Mouse (Mus musculus): ENCODE measurements around the gene Gm10337. TPM values are rescaled to one million over a fixed set of nuclear protein-coding genes. Genes with fewer than 3 reads are reported as not detected.

Gene Gm10337
- polyA plus RNA-seq (2014; fragmentation: Illumina TruSeq; extraction: RNeasy Lipid Tissue Mini Kit (QIAGEN cat#74804); ENCODE audit: low read depth, low replicate concordance) = not detected

DNA sequence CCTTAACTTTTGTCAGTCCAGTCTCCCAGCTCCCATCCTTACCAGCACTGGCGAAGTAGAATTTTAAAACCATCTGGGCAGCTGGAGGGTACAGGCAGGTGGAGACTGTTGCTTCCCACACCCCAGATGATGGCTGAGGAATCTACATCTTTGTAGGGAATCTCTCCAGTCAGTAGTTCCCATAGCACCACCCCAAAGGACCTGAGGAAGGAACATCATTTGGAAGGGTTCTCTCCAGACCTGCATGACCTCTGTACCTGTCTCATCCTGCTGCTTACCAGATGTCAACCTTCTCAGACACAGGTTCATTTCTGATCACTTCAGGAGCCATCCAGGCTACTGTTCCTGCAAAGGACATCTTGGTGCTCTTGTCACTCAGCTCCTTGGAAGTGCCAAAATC is at the start of gene Gm10337:
Gene Gm10337, plus strand, starts transcription at position 276 of the 400 bp plus-strand sequence.

DNA sequence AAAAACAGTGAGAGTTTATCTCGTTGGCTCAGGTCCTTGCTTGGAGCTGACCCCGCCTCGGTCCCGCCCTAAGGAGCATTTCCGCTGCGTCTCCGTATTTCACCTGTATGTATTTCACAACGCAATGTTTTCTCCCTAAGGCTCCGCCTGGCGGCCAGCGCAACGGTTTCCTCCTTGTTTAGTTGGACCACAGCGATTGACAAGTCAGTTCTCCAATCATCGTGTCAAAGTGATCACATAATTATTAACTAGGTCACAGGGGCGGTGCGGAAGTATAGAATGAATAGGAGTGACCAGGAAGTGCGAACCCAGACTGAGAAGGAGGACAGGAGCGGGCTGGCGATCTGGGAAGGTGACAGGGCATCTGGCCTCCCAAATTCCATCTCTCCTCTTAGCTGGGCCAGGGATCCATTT is 44.6 kb upstream of the Gm10337 start, which contains the start of gene Prr13:
Gene Prr13, plus strand, starts transcription at position 125 of the 414 bp plus-strand sequence.

DNA sequence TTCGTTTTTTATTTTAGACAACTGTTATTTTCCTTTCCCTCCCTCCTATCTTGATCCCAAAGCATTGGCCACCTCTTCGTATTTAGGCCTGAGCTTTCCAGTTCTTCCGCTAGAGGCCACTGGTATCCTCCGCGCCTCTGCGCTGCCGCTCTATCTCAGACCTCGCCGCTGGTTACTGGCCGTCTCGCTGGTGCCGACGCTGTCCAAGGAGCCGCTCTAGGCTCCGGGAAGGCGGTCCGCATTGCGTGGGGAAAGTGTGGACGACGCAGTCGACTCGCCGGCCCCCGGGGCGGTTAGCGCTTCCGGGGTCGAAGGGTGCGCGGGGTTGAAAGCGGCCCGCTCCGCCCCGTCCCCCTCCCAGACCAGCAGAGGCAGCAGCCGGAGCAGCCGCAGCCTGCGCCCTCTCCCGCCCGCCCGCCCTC is 33.3 kb upstream of the Gm10337 start, which contains the start of gene Pcbp2:
Gene Pcbp2, plus strand, starts transcription at position 357 of the 422 bp plus-strand sequence.

DNA sequence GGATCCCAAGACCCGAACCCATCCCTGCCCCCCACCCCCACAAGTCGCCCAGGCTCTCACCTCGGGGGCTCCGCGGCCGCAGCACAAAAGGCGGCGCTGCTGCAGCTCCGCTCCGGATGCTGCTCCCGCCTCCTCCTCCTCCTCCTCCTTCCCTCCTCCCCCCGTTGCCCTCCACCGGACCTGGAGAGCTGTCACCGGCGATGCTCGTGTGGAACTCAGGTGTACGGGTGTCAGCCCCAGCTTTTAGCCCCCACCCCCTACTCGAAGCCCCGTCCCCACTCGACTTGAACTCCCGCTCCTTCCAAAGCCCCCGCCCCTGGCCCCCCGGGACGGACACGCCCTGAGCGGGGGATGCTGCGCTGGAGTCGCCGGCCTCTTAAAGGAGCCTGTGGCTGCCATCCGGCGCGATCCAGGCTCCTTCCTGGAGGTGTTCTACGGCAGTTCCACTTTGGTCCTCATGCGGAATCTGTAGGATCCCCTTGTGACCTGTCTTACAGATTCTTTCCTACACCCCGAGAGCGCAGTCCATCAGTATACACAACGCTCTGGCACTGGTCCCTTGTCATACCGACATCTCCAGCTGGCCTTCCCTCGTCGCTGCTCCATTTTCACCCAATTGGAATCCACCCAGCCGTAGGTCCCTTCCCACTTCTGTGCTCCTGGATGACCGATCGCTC is 13.3 kb downstream of the Gm10337 start, which contains the start of gene Map3k12:
Gene Map3k12, minus strand, starts transcription at position 337 of the 677 bp plus-strand sequence.

DNA sequence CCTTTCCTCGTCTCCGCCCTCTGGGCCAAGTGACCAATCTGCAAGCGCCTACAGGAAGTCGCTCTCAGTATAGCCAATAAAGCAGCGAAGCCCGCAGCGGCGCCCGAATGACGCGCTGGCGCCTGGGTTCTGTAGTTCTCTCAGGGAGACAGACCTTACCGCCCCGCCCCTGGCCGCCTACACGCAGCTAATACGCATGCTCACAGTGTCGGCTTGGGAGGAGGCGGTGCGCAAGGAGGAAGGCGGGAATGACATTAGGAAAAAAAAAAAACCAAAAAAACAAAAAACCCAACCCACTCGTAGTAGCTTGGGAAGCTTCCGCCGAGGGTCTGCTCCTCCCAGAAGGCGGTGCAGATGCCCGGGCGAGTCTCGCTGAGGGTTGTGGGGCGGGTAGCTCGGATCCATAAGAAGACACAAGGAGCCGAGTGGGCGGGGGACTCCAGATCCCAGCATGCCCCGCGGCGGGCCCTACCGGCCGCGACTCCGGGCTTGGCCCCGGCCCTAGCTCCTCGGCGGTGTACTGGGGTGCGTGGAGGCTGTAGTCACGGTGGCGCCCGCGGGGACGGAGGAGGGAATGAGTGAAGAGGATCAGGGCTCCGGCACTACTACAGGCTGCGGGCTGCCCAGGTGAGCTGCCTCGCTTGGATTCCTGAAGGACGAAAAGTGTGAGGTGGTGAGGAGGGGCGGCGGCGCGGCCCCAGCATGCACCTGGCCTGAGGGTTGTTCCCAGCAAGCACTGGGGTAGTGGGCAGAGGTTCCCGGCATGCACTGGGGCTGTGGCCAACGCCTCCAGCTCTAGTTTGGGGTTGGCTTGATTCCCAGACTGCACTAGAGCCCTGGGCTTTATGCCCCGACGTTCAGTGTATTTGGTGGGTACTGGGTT is 14.7 kb downstream of the Gm10337 start, which contains the start of gene Tarbp2:
Gene Tarbp2, plus strand, starts transcription at position 217 of the 883 bp plus-strand sequence.

DNA sequence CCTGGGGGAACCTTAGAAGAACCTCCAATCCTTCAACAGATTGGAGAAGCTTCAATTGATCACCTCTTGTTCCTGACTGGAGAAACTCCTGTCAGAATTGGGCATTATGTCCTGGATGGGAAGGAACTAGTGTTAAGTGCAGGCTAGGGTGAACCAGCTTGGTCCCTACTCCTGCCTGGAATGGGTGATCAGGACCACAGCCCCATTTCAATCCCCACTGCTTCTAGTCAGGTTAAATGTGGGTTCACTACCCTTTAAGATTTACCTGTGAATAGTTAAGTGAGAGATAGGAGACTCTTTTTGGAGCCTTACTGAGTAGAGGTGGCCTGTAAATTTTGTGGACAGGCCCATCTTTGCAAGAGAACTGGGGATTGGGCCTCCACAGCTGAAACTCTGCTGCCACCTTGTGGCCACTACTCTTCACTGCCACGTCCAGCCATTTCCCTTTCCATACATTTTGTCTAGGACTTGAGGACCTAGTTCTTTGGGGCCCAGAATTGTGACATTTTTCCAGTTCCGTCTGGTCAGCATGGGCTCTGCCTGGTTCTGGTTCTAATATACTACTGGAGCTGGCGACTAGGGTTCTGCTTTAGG is 21.5 kb downstream of the Gm10337 start, which contains the start of gene Npff:
Gene Npff, minus strand, starts transcription at position 51 of the 594 bp plus-strand sequence.

Other genes with a start within 250 kb of the Gm10337 start
- 1.2 TPM for gene Rarg, start 246.2 kb upstream of the Gm10337 start, polyA plus RNA-seq (2014; fragmentation: Illumina TruSeq; extraction: RNeasy Lipid Tissue Mini Kit (QIAGEN cat#74804); ENCODE audit: low read depth, low replicate concordance)
- gene Gm9918, start 233.2 kb upstream of the Gm10337 start, polyA plus RNA-seq (2014; fragmentation: Illumina TruSeq; extraction: RNeasy Lipid Tissue Mini Kit (QIAGEN cat#74804); ENCODE audit: low read depth, low replicate concordance) = not detected
- gene Mfsd5, start 224.3 kb upstream of the Gm10337 start, polyA plus RNA-seq (2014; fragmentation: Illumina TruSeq; extraction: RNeasy Lipid Tissue Mini Kit (QIAGEN cat#74804); ENCODE audit: low read depth, low replicate concordance) = 0.20 TPM
- 5.2 TPM for gene Espl1, start 207.5 kb upstream of the Gm10337 start, polyA plus RNA-seq (2014; fragmentation: Illumina TruSeq; extraction: RNeasy Lipid Tissue Mini Kit (QIAGEN cat#74804); ENCODE audit: low read depth, low replicate concordance)
- 178 TPM for gene Pfdn5, start 177.6 kb upstream of the Gm10337 start, polyA plus RNA-seq (2014; fragmentation: Illumina TruSeq; extraction: RNeasy Lipid Tissue Mini Kit (QIAGEN cat#74804); ENCODE audit: low read depth, low replicate concordance)
- gene Myg1, start 172.0 kb upstream of the Gm10337 start, polyA plus RNA-seq (2014; fragmentation: Illumina TruSeq; extraction: RNeasy Lipid Tissue Mini Kit (QIAGEN cat#74804); ENCODE audit: low read depth, low replicate concordance) = 8.8 TPM
- 10.5 TPM for gene Aaas, start 153.0 kb upstream of the Gm10337 start, polyA plus RNA-seq (2014; fragmentation: Illumina TruSeq; extraction: RNeasy Lipid Tissue Mini Kit (QIAGEN cat#74804); ENCODE audit: low read depth, low replicate concordance)
- gene Sp7, start 136.5 kb upstream of the Gm10337 start, polyA plus RNA-seq (2014; fragmentation: Illumina TruSeq; extraction: RNeasy Lipid Tissue Mini Kit (QIAGEN cat#74804); ENCODE audit: low read depth, low replicate concordance) = 0.06 TPM
- gene Sp1, start 97.6 kb upstream of the Gm10337 start, polyA plus RNA-seq (2014; fragmentation: Illumina TruSeq; extraction: RNeasy Lipid Tissue Mini Kit (QIAGEN cat#74804); ENCODE audit: low read depth, low replicate concordance) = 42.2 TPM
- 3.7 TPM for gene Amhr2, start 58.4 kb upstream of the Gm10337 start, polyA plus RNA-seq (2014; fragmentation: Illumina TruSeq; extraction: RNeasy Lipid Tissue Mini Kit (QIAGEN cat#74804); ENCODE audit: low read depth, low replicate concordance)
- gene Prr13, start 44.7 kb upstream of the Gm10337 start, polyA plus RNA-seq (2014; fragmentation: Illumina TruSeq; extraction: RNeasy Lipid Tissue Mini Kit (QIAGEN cat#74804); ENCODE audit: low read depth, low replicate concordance) = 5.6 TPM
- gene Pcbp2, start 33.2 kb upstream of the Gm10337 start, polyA plus RNA-seq (2014; fragmentation: Illumina TruSeq; extraction: RNeasy Lipid Tissue Mini Kit (QIAGEN cat#74804); ENCODE audit: low read depth, low replicate concordance) = 1,121 TPM
- 1.4 TPM for gene Map3k12, start 13.3 kb downstream of the Gm10337 start, polyA plus RNA-seq (2014; fragmentation: Illumina TruSeq; extraction: RNeasy Lipid Tissue Mini Kit (QIAGEN cat#74804); ENCODE audit: low read depth, low replicate concordance)
- 7.4 TPM for gene Tarbp2, start 14.5 kb downstream of the Gm10337 start, polyA plus RNA-seq (2014; fragmentation: Illumina TruSeq; extraction: RNeasy Lipid Tissue Mini Kit (QIAGEN cat#74804); ENCODE audit: low read depth, low replicate concordance)
- not detected for gene Npff, start 21.2 kb downstream of the Gm10337 start, polyA plus RNA-seq (2014; fragmentation: Illumina TruSeq; extraction: RNeasy Lipid Tissue Mini Kit (QIAGEN cat#74804); ENCODE audit: low read depth, low replicate concordance)
- gene Gm28047, start 121.3 kb downstream of the Gm10337 start, polyA plus RNA-seq (2014; fragmentation: Illumina TruSeq; extraction: RNeasy Lipid Tissue Mini Kit (QIAGEN cat#74804); ENCODE audit: low read depth, low replicate concordance) = not detected
- 21.2 TPM for gene Atf7, start 121.7 kb downstream of the Gm10337 start, polyA plus RNA-seq (2014; fragmentation: Illumina TruSeq; extraction: RNeasy Lipid Tissue Mini Kit (QIAGEN cat#74804); ENCODE audit: low read depth, low replicate concordance)
- gene Atp5g2, start 168.6 kb downstream of the Gm10337 start, polyA plus RNA-seq (2014; fragmentation: Illumina TruSeq; extraction: RNeasy Lipid Tissue Mini Kit (QIAGEN cat#74804); ENCODE audit: low read depth, low replicate concordance) = 5.0 TPM
- 23.1 TPM for gene Calcoco1, start 218.5 kb downstream of the Gm10337 start, polyA plus RNA-seq (2014; fragmentation: Illumina TruSeq; extraction: RNeasy Lipid Tissue Mini Kit (QIAGEN cat#74804); ENCODE audit: low read depth, low replicate concordance)